Mouse (Mus musculus): ENCODE data around the gene Kpna4. TPM values are rescaled to one million over a fixed set of nuclear protein-coding genes. Genes with fewer than 3 reads are reported as not detected.
A peak's percentile ranks its signal among the peaks of the same experiment; 100 is the strongest.

Kpna4 gene
- polyA plus RNA-seq, 1 experiment from 2014 or later = 83.1 TPM

DNA sequence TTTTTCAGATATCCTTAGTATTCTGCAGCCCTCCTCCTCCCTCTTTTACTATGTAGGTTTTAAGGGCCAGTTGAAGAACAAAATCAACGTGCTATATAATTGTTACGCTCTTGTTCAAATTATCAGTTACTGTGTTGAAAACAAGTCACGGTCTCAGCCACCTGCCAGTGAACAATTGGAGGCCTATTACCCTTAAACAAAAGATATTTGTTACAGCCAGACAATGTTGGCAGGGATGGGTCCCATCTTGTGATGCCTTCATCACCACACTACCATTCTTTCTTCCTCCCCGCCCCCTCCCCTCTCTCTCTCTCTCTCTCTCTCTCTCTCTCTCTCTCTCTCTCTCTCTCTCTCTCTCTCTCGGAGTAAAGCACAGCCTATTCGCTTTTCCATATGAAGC is 77.9 kb downstream of the Kpna4 start:
- CTCF ChIA-PET = interaction anchor here (0.9 to 7.7 kb wide), 3 partner anchors 14 to 42 kb away, joined by 3 to 63 read pairs (median 3); no protein-coding TSS in a partner anchor

DNA sequence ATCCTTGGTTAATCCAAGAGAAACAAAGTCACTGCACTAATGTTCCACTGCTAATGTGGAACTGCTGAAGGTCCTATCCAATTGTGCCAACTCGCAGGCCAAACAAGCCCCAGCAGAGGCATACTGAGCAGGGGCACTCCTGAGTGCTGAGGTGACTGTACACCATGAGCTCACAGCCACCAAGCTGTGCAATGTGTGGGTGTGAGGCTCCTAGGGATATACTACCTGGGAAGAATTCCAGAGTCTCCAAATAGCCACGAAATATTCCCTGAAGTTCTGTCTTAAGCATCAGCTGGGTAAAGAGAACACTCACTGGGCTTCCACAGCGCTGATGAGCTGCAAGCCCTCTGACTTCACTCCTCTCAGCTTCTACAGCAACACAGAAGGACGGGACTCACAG is 79.2 kb downstream of the Kpna4 start:
- TF ChIP-seq CTCF (IDR thresholded peaks at IDR 0.05) = no peak
- in situ Hi-C loops (cut with MboI; ENCODE audit: low pct_unique_long_range_greater_than_20kb) = no loop called here
- H3K27me3 ChIP-seq = no peaks in the 10 kb centered on the region
- ATAC-seq (no peak), DNase-seq (ENCODE audit: low read depth, low spot score) (no peak)
- ChIA-PET POLR2A (interaction anchor here (1.1 to 2.4 kb wide), 2 partner anchors 16 to 41 kb away, joined by 3 to 6 read pairs; no protein-coding TSS in a partner anchor), CTCF (interaction anchor here (0.8 to 7.7 kb wide), 5 partner anchors 15 to 80 kb away, joined by 3 to 63 read pairs (median 3); no protein-coding TSS in a partner anchor)

More for the DNA sequence above, 77.9 kb downstream of the Kpna4 start:
- DNase-seq (ENCODE audit: low read depth, low spot score) (no peak), ATAC-seq (no peak)
- in situ Hi-C loops (cut with MboI; ENCODE audit: low pct_unique_long_range_greater_than_20kb) = no loop called here
- TF ChIP-seq CTCF (IDR thresholded peaks at IDR 0.05) = no peak
- POLR2A ChIA-PET = no interaction called here
- H3K27me3 ChIP-seq = no peaks in the 10 kb centered on the region

DNA sequence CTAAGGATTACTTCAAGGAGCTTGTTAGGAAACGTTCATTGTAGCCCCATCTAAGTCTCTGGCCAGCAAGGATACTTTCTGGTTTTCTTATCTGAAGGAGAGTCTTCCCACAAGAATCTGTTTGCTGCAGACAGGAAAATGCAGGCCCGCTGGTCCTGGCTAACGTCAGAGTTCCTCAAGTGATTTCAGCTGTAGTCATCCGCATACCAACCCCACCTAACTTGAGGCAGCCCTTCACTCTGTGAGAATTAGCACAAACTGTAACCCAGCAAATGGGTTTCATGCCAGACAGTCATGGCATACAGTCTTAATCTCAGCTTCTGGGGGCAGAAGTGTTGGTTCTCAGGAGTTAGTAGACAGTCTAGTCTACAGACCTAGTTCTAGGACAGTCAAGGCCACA is 80.4 kb downstream of the Kpna4 start:
- POLR2A ChIA-PET = interaction anchor here (0.6 to 2.4 kb wide), 6 partner anchors 9 to 54 kb away, joined by 3 to 6 read pairs (median 3); no protein-coding TSS in a partner anchor
- in situ Hi-C loops (cut with MboI; ENCODE audit: low pct_unique_long_range_greater_than_20kb) = no loop called here
- DNase-seq (ENCODE audit: low read depth, low spot score) (no peak), ATAC-seq (no peak)
- CTCF ChIA-PET = interaction anchor here (2.2 to 7.7 kb wide), 4 partner anchors 10 to 44 kb away, joined by 7 to 63 read pairs (median 16); no protein-coding TSS in a partner anchor
- H3K27me3 ChIP-seq = no peaks in the 10 kb centered on the region
- no peak for TF ChIP-seq CTCF (IDR thresholded peaks at IDR 0.05)

DNA sequence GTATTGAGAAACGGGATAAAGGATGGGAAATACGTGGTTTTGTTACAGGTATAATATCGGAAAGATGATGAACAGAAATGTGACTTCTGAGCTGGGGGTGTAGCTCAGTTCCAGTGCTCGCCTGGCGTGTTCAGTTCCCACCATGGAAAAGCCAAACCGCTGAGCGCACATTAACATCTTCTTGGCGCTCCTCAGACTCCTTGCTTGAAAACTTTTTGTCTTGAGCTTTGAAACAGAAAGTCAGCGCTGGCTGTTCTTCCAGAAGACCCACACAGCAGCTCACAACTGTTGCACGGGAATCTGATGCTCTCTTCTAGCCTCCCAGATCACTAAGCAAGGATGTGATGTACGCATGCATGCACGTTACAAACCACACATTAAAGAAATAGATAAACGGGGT is 81.2 kb downstream of the Kpna4 start:
- no peak for TF ChIP-seq CTCF (IDR thresholded peaks at IDR 0.05)
- in situ Hi-C loops (cut with MboI; ENCODE audit: low pct_unique_long_range_greater_than_20kb) = no loop called here
- ChIA-PET POLR2A (interaction anchor here (0.6 to 3.6 kb wide), 6 partner anchors 10 to 80 kb away, joined by 3 to 43 read pairs (median 4); partner anchors contain the start of genes Ift80 and Smc4), CTCF (interaction anchor here (1.0 to 7.7 kb wide), 9 partner anchors 11 to 79 kb away, joined by 3 to 63 read pairs (median 7); no protein-coding TSS in a partner anchor)
- no peak for ATAC-seq
- no peak for DNase-seq (ENCODE audit: low read depth, low spot score)
- no peaks in the 10 kb centered on the region for H3K27me3 ChIP-seq

DNA sequence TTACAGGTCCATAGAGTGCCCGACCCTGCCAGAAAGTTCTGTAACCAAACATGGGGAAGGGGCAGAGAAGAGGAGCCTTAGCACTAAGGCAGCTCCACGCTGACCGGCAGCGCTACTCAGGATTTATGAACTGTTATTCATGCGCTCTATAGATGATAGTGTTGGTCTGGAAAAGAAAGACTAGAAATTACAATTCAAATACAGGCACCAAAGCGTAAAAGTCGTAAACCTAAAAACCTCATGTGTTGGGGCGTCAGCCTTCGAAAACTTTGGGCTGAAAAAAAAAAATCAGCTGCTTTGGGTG is 81.6 kb downstream of the Kpna4 start:
- DNase-seq (ENCODE audit: low read depth, low spot score) (no peak), ATAC-seq (no peak)
- in situ Hi-C loops (cut with MboI; ENCODE audit: low pct_unique_long_range_greater_than_20kb) = no loop called here
- TF ChIP-seq CTCF (IDR thresholded peaks at IDR 0.05) = no peak
- ChIA-PET CTCF (interaction anchor here (1.0 to 7.7 kb wide), 9 partner anchors 11 to 80 kb away, joined by 3 to 63 read pairs (median 7); no protein-coding TSS in a partner anchor), POLR2A (interaction anchor here (0.6 to 3.6 kb wide), 8 partner anchors 18 to 1545 kb away, joined by 3 to 43 read pairs (median 4); partner anchors contain the start of genes Ift80 and Smc4)
- H3K27me3 ChIP-seq = no peaks in the 10 kb centered on the region

DNA sequence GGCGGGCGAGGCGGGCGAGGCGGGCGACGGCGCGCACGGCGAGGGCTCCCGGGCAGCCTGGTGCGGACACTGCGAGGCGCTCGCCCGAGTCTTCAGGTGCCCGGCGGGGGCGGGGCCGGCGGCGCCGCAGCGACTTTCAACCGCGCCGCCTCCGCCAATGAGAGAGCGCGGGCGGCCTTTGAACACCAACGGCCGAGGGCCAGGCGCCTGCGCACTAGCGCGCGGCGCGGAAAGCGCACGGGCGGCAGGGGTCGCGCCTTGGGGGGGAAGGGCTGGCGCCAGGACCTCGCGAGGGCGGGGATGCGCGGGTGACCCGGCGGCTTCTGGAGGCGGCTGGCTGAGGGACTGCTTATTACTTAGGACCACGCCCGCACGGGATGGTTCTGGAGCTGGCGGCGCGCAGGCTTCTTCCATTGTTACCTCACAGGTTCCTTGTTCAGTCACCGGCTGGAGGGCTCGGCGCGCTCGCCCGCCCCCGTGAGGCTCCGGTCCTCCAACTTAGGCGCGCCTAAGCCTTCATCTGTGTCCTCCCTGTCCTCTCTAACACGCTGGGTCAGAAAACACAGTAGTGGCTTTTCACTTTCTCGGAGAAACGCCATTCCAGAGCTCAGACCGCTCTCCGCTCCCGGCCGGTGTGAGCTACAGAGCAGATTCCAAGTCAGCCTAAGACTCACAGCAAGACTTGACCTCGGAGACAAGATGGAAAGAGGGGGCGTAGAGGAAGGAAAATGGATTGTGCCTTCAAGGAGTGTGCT is 82.1 kb downstream of the Kpna4 start, which contains the start of gene Trim59:
Trim59 (minus strand) TSS at position 111 of the 755 bp plus-strand sequence.
- peak; percentile 97 for ATAC-seq
- ChIA-PET POLR2A (interaction anchor here (0.6 to 3.6 kb wide), 11 partner anchors 9 to 1545 kb away, joined by 3 to 43 read pairs (median 4); partner anchors contain the start of genes Ift80 and Smc4), CTCF (interaction anchor here (1.0 to 7.7 kb wide), 9 partner anchors 12 to 80 kb away, joined by 3 to 63 read pairs (median 4); no protein-coding TSS in a partner anchor)
- DNase-seq (ENCODE audit: low read depth, low spot score) = peak; percentile 84
- TF ChIP-seq CTCF (IDR thresholded peaks at IDR 0.05) = no peak
- H3K27me3 ChIP-seq = no peaks in the 10 kb centered on the region
- in situ Hi-C loops (cut with MboI; ENCODE audit: low pct_unique_long_range_greater_than_20kb) = loop anchor here (5.0 kb wide), 1 partner anchor 38 kb away; no protein-coding TSS in a partner anchor

DNA sequence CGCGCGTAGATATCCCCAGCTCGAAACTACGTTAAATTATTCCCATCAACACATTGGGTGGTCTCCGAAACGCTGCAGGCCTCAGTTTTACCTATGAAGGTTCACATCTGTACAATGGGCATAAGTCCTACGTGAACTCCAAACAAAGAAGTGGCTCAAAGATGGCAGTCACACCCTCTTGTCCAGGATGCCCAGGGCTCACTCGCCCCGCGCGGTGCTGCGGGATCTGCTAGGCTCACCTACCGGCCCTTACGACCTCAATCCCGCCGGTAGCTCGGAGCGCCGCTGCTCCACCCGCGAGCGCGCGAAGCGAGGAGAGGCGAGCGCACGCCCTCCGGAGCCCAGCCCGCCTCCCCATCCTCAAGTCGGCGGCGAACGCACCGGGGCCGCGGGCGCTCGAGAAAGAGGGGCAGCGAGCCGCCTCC is 82.7 kb downstream of the Kpna4 start:
- in situ Hi-C loops (cut with MboI; ENCODE audit: low pct_unique_long_range_greater_than_20kb) = loop anchor here (5.0 kb wide), 1 partner anchor 37 kb away; no protein-coding TSS in a partner anchor
- H3K27me3 ChIP-seq = no peaks in the 10 kb centered on the region
- TF ChIP-seq CTCF (IDR thresholded peaks at IDR 0.05) = no peak
- DNase-seq (ENCODE audit: low read depth, low spot score) (no peak), ATAC-seq (peak; percentile 33)
- ChIA-PET POLR2A (interaction anchor here (0.7 to 3.6 kb wide), 8 partner anchors 8 to 82 kb away, joined by 3 to 43 read pairs (median 4); partner anchors contain the start of genes Ift80 and Smc4), CTCF (interaction anchor here (1.2 to 7.7 kb wide), 5 partner anchors 19 to 36 kb away, joined by 4 to 63 read pairs (median 8); no protein-coding TSS in a partner anchor)

DNA sequence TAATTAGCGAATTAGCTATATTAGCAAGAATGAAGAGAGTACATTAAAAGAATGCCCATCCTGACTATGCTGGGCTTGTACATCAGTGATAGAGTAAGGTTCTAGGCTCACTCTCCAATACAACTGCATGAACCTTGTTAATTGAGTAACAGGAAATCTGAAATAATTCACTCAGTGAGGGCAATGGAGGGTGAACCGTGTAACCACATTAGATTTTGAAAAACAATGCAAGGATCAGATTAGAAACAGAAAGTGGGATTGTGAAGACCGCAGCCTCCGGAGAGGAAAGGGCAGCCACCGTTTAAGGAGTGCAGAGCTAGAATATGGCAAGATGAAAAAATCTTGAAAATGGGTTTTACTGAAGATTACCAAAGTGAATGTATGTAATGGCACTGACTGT is 85.6 kb downstream of the Kpna4 start:
- ATAC-seq (no peak), DNase-seq (ENCODE audit: low read depth, low spot score) (peak; percentile 56)
- no peaks in the 10 kb centered on the region for H3K27me3 ChIP-seq
- CTCF ChIA-PET = interaction anchor here (1.1 to 2.4 kb wide), 4 partner anchors 20 to 34 kb away, joined by 3 to 11 read pairs (median 5); no protein-coding TSS in a partner anchor
- in situ Hi-C loops (cut with MboI; ENCODE audit: low pct_unique_long_range_greater_than_20kb) = loop anchor here (5.0 kb wide), 1 partner anchor 34 kb away; no protein-coding TSS in a partner anchor
- no peak for TF ChIP-seq CTCF (IDR thresholded peaks at IDR 0.05)
- POLR2A ChIA-PET = interaction anchor here (0.7 to 0.8 kb wide), 2 partner anchors 28 to 36 kb away, joined by 4 read pairs; no protein-coding TSS in a partner anchor

DNA sequence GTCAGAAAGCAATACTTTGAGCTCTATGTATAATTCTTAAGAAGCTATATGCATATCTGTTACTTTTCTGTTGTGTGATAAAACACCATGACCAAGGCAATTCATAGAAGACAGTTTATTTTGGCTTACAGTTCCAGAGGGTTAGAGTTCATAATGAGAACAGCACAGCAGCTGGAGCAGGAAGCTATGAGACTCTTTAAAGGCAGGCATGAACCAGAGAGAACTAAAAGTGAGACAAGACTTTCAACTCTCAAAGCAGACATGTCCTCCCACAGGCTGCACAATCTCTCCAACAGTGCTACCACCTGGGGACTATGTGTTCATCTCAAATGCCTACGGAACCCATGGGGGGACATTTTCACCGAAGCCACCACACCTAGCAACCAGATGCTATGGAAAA is 86.8 kb downstream of the Kpna4 start:
- ATAC-seq (no peak), DNase-seq (ENCODE audit: low read depth, low spot score) (no peak)
- no peak for TF ChIP-seq CTCF (IDR thresholded peaks at IDR 0.05)
- ChIA-PET POLR2A (interaction anchor here (0.6 to 0.9 kb wide), 2 partner anchors 29 to 34 kb away, joined by 3 to 5 read pairs; no protein-coding TSS in a partner anchor), CTCF (interaction anchor here (0.6 to 2.4 kb wide), 13 partner anchors 9 to 82 kb away, joined by 3 to 11 read pairs (median 4); partner anchors contain the start of genes Ift80 and Smc4)
- no peaks in the 10 kb centered on the region for H3K27me3 ChIP-seq
- in situ Hi-C loops (cut with MboI; ENCODE audit: low pct_unique_long_range_greater_than_20kb) = loop anchor here (5.0 kb wide), 1 partner anchor 33 kb away; no protein-coding TSS in a partner anchor

Data from Patski (cell line).